Mouse (Mus musculus) right cerebral cortex, postnatal 4 days (tissue): Measurements from ENCODE around the gene Zbtb43.

Experiments
- DNase-seq: peaks from one replicate; pipeline ENCODE4 v3.0.0-alpha.2; 2022

Gene Zbtb43

DNA sequence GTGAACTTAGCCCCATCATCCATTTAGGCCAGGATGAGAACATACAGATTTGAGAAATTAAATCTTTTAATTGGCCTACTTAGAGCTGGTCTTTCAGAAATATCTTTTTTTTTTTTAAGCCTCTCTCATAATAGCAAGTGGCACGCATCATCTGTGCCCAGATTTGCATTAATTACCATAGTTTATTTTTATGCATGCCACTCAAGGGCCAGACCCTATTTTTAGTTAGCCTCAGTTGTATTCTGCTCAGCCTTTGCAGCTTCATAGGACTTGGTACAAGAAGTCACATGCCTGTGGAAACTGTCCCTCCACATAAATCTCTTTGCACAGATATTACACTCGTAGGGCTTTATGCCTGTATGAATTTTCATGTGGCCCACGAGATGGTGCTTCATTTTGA is 14.9 kb downstream of the Zbtb43 start:
- no peak for DNase-seq

DNA sequence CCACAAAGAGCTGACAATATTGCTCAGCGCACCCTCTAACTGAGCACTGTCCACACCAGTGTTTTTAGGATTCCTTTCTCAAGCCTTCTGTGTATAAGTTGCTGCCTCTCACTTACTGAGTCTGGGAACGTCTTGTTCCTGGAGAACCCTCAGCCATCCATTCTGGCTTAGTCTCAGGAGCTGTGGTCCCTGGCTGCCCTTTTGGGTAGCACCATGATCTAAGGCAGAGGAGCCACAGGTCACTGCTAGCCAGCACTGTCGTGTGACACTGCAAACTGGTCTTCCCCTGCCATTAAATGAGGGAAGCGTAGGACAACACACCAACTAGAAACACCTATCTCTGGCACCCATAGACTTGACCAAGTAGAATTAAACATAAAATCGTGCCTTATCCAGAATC is 15.6 kb downstream of the Zbtb43 start:
- no peak for DNase-seq

DNA sequence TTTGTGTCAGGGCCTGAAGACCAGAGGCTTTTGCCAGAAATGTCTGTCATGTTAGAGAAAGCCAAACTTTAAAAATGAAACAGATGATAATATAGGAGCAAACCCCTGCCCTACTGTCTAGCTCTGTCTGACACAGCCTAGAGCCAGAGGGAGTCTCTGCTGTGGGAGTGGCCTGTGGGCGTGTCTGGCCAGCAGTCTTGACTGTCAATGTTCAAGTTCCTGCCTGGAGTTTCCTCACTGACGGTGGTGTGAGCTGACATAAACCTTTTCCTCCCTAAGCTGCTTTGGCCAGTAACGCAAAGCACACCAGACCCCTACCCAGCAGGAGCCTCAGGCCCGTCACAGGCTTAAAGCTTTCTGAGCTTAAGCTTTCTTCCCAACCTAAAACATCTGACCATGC is 16.2 kb downstream of the Zbtb43 start:
- no peak for DNase-seq

DNA sequence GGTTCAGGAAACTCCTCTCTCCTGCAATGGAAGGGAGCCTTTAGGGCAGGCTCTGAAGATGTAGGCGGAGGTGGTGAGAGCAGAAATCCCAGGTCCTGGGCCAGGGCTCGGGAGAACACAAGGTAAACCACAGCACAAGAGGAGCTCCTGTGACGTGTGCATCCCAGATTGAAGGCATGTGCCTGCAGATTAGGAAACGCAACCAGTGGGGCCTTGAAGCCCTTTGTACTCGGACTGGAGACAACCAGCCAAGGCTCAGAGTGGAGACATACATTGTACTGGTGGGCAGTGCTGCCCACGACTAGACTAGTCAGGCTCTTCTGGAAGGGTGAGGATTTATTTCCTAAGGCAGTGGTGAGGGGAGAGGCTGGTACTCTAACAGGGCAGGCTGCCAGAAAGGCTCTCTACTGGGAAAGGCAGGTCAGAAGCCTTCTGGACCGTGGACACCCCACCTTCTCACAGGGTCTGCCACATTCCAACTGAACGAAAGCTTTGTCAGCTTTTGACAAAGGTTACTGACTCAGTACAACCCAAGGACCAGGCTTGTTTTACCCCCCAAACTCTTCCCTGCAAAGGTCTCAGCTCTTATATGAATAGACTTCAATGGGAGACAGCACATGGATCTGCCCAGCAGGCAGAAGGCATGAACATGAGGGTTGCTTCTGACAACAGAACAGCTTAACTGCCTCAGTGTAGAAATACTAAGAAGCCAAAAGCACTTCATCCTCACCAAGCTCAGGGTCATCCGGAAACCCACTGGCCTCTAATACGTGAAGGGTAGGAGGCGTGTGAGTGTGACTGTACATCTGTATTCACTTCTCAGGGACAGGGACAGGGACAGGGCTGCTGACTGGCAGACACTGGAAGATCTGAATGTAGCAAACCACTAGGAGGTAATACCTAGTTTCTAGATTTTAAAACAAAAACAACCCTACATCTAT is 17.1 kb downstream of the Zbtb43 start:
- DNase-seq, result no peak

DNA sequence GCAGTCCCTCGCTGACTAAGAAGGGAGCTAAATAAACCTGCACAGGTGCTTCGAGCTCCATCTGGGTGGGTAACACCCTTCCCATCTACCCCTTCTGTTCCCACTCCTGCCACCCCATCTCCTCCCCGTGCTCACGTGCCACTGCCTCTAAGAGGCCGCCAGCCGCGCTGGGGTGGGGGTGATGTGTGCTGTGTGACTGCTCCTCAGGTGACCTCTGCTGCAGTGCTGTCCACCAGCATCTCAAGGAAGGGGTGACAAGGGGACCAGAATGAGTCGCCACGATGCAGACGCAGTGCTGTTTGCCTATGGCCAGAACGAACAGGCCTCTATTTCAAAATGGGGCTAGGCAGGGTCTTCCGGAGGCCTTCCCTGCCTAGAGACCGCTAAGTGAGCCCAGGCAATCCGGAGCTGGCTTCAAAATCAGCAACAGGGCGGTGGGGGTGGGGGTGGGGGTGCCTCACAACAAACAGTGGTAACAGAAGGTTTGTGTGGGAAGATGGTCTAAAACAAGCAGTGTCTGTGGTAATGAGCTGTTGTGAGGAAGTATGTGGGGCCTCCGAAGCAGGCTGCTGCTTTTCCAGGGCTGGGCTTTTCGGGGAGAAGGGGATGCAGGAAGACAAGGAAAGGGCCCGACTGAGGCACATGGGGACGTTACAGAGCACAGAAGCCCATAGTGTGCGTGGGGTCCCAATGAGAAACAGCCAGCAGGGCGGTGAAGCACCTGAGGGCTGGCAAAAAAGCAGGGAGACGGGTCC is 19.1 kb downstream of the Zbtb43 start:
- no peak for DNase-seq

DNA sequence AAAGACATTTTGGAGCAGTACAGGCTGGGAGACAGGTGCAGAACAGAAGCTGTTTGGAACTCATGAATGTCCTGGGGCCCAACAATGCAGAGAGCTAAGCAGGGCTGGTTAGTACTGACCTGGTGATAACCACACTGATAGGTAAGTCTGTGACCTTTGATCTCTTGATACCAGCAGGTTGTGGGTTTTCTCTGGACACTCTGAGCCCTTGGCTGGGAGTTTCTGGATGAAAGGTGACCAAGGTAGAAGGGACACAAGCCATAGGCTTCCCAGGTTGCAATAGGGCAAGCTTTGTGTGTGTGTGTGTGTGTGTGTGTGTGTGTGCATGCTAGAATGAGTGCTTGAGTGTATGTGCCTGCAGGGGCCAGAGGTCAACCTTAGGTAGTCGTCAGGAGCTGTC is 21.6 kb downstream of the Zbtb43 start:
- DNase-seq, result no peak

DNA sequence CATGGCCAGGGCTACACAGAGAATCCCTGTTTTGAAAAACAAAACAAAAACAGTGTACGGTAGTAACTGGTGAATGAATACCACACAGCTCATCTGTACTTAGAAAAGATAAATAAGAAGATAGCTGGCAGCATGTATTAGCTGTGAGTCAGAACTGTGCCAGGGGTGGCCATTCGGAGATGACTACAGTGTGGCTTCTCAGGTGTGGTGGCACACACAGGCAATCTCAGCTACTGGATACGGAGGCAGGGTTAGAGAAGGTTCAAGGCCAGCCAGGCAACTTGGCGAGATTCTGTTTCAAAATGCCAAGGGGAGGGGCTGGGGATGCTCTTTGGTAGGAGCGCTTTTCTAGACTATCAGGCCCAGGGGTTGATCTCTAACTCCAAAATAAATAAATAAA is 22.6 kb downstream of the Zbtb43 start:
- no peak for DNase-seq

DNA sequence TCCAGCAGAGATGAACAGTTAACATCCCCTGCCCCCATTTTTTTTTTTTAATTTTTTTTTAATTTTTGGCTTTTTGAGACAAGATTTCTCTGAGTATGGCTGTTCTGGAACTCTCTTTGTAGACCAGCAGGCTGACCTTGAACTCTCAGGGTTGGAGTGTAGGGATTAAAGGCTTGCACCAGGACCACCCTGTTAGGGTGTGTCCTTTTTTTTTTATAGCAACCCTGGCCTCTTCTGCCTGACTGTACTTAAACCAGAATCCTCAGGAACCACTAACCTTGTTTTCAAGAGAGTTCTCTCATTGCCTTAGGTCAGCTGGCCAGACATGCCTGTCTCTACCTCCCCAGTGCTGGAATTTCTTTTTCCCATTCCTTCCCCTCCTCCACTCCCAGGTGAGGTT is 23.5 kb downstream of the Zbtb43 start:
- DNase-seq, result no peak

DNA sequence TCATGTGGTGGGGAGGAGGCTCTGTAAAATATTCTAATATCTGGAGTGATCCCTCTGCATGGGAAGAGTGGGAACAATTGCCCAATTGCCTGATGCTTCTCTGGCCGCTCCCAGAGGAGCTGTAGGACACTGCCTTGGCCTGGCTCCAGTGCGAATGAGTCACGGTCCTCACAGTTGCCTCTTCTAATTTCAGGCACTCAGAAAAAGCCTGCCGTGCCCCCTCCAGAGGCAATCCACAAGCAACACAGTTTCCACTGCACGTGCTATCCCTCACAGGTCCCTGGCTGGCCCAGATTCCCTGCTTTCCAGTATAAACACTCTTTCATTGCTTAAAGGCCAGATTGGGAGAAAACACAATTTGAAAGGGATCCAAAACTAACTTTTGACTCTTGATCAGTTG is 24.0 kb downstream of the Zbtb43 start:
- peak; percentile 70 for DNase-seq

DNA sequence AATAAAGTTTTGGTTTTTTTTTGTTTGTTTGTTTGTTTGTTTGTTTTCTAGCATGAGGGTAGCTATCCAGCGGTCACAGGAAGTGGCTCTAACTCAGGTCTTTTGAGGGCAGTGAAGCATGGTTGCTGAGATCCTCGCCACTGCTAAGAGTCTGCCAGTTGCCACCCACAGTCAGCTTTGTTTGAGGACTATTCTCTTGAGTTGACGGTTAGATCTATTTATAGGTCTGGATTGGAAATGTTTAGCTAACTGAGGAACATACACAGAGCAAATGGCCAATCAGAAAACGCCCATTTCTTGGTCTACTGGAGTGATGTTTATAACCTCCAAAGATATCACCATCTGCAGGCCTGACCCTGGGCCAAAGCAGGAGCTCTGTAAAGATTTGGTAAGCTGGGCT is 25.7 kb downstream of the Zbtb43 start:
- no peak for DNase-seq

DNA sequence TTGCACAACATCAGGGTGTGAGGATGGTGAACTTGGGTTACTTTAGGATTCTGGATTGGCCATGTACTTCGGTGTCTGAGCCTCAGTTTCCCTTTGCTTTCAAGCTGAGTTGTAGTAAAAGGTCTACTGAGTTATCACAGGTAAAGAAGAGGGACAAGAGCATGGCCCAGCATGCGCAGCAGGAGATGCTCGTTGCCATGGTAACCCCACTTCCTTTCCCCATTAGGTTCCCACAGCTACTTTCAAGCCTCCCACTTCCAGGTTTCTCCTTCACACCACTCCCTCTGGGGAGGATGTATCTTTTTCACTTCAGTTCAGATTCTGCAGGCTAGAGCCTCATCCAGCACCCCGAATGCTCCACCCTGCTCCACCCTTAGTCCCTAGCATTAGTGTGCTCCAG is 27.5 kb downstream of the Zbtb43 start:
- no peak for DNase-seq

DNA sequence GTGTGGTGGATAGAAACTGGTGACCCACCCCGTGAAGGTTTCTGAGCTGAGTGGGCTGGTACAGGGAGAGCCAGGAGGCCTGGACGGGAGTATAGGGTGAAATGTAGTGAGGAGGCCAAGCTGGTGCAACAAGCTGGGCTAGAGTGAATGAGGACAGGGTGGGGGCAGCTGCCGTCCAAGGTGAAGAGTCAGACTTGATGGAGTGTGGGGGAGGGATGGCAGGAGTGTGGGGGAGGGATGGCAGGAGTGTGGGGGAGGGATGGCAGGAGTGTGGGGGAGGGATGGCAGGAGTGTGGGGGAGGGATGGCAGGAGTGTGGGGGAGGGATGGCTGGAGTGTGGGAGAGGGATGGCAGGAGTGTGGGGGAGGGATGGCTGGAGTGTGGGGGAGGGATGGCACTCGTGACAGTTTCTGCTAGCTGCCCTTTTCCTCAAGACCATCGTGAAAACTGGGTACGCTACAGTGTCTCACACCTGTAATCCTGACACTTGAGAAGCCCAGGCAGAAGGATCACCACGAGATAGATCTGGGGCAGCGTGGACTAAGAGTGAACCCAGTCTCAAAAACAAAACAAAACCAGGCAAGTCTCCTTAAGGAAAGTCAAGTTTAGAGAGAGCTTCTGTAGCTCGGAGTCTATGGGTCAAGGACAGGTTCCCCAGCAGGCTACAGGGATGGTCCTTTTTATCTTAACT is 28.2 kb downstream of the Zbtb43 start:
- DNase-seq, result no peak

DNA sequence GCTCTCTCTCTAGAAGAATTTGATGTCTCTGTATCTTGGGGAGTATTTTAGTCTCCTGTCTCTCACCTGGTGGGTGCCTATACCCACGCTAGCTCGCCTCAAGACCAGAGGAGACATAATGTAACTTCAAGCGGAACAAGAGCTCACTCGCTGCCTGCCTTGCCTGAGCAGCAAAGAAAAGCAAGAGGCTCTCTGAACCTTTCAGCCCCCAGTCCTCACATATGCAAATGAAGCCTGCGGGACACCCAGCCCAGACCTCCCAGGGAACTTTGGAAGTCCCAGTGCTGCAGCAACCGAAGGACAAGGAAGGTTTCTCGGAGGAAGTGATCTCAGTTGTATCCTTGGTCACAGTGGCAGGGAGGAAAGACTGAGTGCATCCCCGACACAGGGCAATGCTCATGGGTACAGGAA is 28.9 kb downstream of the Zbtb43 start:
- no peak for DNase-seq

DNA sequence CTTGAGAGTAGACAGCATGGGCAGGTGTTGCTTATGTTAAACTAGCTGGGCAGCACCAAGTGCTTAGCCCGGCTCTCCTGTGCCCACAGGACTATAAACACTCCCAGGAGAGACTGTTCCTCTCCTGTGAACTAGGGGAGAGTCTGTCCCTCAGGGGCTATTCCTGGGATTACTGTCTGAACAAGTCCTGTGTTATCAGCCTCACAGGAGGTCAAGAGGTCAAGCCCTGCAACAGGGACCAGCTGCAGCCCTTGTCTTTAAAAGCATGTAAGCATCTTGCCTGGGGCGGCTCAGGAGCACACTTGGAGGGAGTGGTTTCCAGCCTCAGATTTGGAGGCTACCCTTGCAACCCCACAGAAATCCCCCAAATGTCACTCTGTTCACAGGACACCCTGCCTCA is 30.0 kb downstream of the Zbtb43 start:
- DNase-seq, result no peak

DNA sequence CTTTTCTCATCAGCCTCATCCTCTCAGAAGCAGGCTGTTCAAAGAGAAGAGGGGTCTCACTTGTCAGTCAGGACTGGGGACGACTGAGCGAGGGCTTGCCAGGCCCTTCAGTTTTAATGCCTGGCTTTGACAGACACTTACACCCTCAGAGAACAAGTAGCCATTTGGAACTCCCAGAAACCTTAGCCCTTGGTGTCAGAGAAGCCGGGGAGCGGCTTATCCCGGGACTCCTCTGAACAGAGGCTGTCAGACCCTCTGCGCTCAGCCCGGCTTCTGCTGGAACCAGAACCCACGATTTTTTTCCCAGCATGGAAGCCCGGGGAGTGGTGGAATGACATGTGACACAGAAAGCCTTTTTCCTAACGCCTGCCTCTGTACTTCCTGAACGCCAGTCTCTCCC is 31.2 kb downstream of the Zbtb43 start:
- no peak for DNase-seq

DNA sequence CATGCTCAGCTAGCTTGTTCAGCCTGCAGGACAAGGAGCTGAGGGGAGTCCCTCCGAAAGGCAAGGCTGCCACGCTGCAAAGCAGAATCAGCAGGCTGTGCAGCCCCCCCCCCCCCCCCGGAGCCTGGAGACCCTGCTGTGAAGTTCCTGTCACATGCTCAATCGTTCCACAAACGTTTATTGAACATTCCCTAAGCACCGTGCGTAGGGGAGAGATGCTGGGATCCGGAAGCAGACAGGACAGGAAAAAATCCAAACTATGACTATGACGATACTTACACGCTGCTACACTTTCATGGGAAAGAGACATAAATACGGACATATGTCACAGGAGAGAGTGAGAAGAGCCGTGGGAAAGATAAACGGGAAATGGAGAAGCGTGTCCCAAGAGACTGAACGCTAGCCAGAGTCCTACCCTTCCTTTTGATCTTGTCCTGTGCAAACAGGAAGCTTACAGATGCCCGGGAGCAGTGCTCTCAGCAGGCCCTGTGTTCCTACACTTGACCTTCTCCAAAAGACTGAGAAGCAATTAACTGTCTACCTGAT is 32.3 kb downstream of the Zbtb43 start:
- DNase-seq, result no peak

DNA sequence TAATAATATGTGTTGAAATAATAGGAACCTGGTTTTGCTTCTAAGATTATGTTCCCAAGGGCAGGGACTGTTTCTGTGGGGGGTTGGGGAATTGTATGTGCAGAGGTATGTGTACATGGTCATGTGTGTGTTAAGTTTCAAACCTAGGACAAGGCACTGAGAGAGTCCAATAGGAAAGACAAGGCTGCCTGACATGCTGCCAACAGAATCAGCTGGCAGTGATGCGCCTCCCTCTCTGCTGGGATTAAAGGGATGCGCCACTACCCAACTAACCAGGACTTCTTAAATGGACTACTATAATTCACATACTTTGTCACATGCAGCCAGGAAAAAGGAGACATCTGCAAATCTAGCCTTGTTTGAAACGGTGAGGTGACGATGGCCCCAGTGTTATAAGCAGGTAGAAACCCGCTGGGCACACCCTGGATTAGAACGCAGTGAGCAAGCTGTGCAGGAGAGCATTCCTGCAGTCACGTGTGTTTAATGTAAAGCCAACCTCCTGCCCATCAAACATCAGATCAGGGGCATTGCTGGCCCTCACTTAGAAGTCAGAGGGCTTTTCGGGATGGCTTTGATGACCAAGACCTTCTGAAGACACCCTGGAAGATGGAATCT is 33.2 kb downstream of the Zbtb43 start:
- no peak for DNase-seq

DNA sequence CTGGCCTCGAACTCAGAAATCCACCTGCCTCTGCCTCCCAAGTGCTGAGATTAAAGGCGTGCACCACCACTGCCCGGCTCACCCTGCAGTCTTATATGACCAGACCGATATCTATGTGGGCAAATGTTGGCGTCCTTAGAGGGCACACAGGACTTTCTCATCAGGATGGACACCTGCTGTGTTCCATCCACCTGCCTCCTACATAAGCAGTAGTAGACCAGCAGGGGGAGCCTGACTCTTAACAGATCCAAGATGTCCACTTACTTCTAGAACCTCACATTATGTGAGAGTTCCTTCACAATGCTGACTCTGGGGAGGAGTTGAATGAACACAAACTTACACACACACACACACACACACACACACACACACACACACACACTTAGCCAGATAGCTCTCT is 35.5 kb downstream of the Zbtb43 start:
- peak; percentile 55 for DNase-seq

DNA sequence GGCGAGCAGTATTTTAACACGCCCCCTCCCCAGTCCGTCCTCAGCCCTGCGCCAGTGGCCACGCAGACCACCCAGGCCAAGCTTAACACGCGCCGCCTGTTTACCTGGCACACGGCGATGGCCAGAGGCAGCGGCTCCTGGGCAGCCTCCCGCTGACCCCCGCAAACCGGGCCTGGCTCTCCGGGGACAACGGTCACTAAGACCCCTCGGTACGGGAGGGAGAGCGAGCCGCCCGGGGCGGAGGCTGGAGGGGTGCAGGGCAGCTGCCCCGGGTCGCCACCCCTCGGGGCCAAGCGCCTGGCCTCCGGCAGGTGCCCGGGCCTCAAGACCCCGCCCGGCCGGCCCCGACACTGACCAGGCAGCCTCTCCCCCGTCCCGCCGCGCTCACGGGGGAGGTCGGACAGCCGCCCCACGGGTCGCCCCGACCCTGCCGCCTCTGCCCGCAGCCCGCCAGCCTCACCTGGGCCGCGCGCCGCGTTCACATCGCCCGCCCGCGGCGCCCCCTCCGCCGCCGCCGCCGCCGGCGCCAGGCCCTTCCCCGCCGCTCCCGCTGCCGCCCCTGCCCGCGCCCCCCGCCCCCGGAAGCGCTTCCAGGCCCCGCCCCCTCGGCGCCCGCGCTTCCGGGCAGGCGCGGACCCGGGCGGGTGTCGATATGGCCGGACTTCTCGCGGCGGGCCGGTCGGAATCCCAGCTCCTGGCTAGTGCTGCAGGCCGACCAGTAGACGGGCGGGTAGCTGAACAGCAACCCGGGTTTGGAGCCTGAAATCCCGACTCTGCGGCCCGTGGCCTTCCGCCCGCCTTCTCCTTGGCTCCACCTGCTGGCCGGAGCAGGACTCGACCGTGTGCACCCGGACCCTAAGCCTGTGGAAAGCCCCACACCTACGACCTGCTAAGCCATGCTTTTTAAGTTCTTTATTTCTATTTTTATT is 37.3 kb downstream of the Zbtb43 start, which contains the start of gene Zbtb34:
Gene Zbtb34 (minus strand): TSS at position 554 of the 929 bp plus-strand sequence.
- peak; percentile 77 for DNase-seq

DNA sequence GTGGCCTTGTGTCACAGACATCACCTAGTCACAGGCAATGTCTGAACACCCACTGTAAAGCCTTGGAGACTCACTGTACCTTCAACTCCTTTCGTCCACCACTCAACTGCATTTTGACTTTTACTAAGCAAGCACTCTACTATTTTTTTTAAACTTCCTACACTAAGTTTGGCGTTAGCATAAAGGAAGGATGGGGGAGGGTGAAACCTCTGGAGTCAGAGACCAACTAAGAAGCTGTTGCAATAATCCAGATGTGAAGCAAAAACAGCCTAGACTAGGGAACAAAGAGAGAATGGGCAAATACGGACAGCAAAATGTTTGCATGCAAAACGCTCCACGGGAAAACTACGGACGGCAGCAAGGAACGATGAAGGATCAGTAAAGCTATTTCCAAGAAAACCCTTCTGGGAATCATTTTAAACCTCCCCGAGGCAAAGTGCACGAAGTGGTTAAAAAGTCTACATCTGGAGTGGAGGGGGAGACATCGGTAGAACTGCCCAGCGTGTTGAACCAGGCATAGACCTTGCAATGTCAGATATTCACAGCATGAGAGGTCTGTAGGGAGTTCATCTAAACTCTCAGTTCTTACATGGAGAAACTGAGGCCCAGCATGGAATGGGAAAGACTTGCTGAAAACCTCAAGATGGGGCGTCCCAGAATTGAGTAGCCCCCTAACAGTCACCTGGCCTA is 38.1 kb downstream of the Zbtb43 start:
- DNase-seq, result no peak

DNA sequence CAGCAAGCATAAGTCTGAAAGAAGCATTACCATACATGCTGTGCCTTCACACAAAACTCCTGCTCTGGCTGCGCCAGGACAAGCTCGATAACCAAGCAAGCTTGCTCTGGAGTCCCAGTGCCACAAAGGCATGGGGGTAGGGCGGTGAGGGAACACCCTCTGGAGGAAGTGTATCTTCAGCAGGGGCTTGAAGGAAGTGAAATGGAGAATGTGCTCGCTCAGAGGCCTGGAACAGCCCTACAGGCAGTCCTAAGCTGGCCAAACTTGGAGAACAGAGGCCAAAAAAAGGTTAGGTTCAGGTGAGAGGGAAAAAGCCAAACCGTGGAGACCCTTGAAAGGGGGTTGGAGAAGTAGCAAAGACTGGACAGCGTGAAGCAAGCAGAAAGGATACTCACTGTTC is 39.0 kb downstream of the Zbtb43 start:
- no peak for DNase-seq
